Mouse (Mus musculus) adrenal gland, postnatal 0 days (tissue): Measurements from ENCODE around the gene Gm14440. TPM values are rescaled to one million over a fixed set of nuclear protein-coding genes. Genes with fewer than 3 reads are reported as not detected.

Experiments used
- polyA plus RNA-seq: library from polyadenylated mRNA; unstranded; fragments of >200 nt; fragmentation: Nextera tagmentation; extraction: Ambion mirVana; gene quantifications from 2 replicates; pipeline ENCODE4 v1.2.1, GENCODE M21; 2015

The Gm14440 gene
- not detected in 2 replicates for polyA plus RNA-seq

DNA sequence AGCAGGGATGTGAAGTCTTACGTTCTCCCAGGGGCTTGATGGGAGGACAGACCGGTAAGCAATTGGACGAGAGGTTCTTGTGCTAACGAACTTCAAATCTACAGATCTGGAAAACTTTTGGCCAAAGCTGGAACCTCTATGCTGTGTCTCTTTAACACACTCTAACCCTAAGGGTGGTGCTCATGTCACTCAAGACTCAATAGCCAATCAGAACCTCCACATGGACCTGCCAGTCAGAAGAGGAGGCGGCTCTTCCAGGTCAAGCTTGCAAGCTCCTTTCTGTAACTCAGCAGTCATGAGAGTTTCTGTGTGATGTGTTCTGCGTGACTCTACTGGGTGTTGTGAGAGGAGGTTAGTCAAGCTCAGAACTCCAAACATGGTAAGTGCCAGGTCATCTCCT, at the start of gene Gm14440:
Gene Gm14440, plus strand, starts transcription at position 301 of the 400 bp plus-strand sequence.

Other genes with a start within 250 kb of the Gm14440 start
- 2.3 and 6.3 TPM in 2 replicates for gene Gm14393, start 207.3 kb upstream of the Gm14440 start, polyA plus RNA-seq
- 8.0 and 13.2 TPM in 2 replicates for gene Gm14399, start 133.1 kb upstream of the Gm14440 start, polyA plus RNA-seq
- 0.28 and 0.55 TPM in 2 replicates for gene Gm14443, start 99.3 kb upstream of the Gm14440 start, polyA plus RNA-seq
- gene Gm14391, start 68.2 kb upstream of the Gm14440 start, polyA plus RNA-seq: 2.2 and 6.0 TPM in 2 replicates
- gene Gm4631, start 63.1 kb downstream of the Gm14440 start, polyA plus RNA-seq: 8.5 and 11.5 TPM in 2 replicates
- 13.0 and 23.1 TPM in 2 replicates for gene Zfp968, start 97.3 kb downstream of the Gm14440 start, polyA plus RNA-seq
- 38.8 and 55.0 TPM in 2 replicates for gene Gm4724, start 160.7 kb downstream of the Gm14440 start, polyA plus RNA-seq
- 8.9 and 14.1 TPM in 2 replicates for gene Zfp965, start 194.9 kb downstream of the Gm14440 start, polyA plus RNA-seq